Mouse (Mus musculus): ENCODE results near the gene Nipbl.

DNA sequence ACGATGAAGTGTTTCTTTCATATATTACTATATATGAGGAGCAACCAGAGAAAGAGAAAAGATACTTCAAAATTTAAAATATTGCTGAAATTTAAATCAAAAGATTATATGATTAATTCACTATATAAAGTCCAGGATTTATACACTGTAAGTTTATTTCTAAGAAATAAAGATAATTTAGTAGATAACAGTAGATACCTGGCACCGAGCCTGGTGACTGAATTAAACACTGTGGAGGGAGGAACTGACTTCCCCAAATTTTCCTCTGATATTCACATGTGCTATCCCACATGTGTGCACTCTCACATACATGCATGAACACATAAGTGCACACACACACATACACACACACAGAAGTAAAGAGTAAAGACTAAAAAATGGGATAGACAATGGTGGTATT lies 162.1 kb downstream of the Nipbl start:
- TF ChIP-seq CTCF (IDR thresholded peaks at IDR 0.05; ENCODE audit: extremely low read depth, insufficient read length, insufficient replicate concordance, low read depth, low read length) (no peak), POLR2A (IDR thresholded peaks at IDR 0.05; ENCODE audit: low read depth, low read length) (no peak)

Data from small intestine, adult 2 months (tissue).